Mouse (Mus musculus) kidney, adult 2 months (tissue): ENCODE results near the gene Sgcd.

Experiments
- CTCF ChIP-seq: fragments of 200-500 bp; conservative IDR thresholded peaks from 2 replicates; pipeline ENCODE4 v1.5.1; 2011; ENCODE audit warnings: low read depth, mild to moderate bottlenecking, control low read depth, low read length, moderate library complexity, mixed read lengths; ENCODE audit not compliant: insufficient read depth, insufficient read length
- POLR2A ChIP-seq: fragments of 200-500 bp; IDR thresholded peaks from one replicate; pipeline ENCODE4 v1.6.1; 2011; ENCODE audit warnings: low read depth, low read length, control low read depth

DNA sequence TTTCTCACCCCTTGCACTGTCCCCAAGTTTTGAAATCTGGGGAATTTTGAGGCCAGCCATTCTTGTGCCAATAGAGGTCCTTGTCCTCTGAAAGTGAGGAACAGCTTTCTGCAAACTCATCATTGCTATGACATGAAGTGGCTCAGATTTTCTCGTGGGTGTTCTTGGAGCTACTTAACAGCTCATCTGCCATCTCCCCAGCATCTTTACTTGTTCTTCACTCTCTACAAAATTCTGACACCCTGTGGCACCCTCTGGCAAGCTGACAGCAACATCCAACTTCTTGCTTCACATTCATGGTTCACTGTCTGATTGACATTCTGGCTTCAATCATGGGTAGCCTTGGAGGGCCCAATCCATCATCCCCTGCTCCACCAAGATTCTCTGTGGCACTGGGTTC, 1113.0 kb downstream of the Sgcd start:
- TF ChIP-seq POLR2A (no peak), CTCF (no peak)
